Mouse (Mus musculus) neural tube, embryonic 12.5 days (tissue): ENCODE data around the gene Mutyh. TPM values are rescaled to one million over a fixed set of nuclear protein-coding genes. Genes with fewer than 3 reads are reported as not detected.

ENCODE experiments used
- polyA plus RNA-seq: library from polyadenylated mRNA; unstranded; fragments of >200 nt; fragmentation: Nextera tagmentation; extraction: Ambion mirVana; gene quantifications from 2 replicates; pipeline ENCODE4 v1.2.1, GENCODE M21; 2016

Mutyh gene
- polyA plus RNA-seq, 1 experiment from 2014 or later = 14.5 TPM

Other genes with a start within 250 kb of the Mutyh start
- 3.5 and 3.8 TPM in 2 replicates for gene Ccdc17, start 211.1 kb upstream of the Mutyh start, polyA plus RNA-seq
- gene Nasp, start 179.8 kb upstream of the Mutyh start, polyA plus RNA-seq = 172 and 173 TPM in 2 replicates
- 583 and 599 TPM in 2 replicates for gene Akr1a1, start 156.0 kb upstream of the Mutyh start, polyA plus RNA-seq
- gene Prdx1, start 122.2 kb upstream of the Mutyh start, polyA plus RNA-seq = 660 and 722 TPM in 2 replicates
- 28.0 and 30.9 TPM in 2 replicates for gene Mmachc, start 99.3 kb upstream of the Mutyh start, polyA plus RNA-seq
- gene Ccdc163, start 99.2 kb upstream of the Mutyh start, polyA plus RNA-seq = 22.0 and 23.5 TPM in 2 replicates
- 6.4 and 6.5 TPM in 2 replicates for gene Tesk2, start 86.8 kb upstream of the Mutyh start, polyA plus RNA-seq
- gene Toe1, start 83 bp upstream of the Mutyh start, polyA plus RNA-seq = 31.3 and 32.0 TPM in 2 replicates
- gene Hpdl, start 14.0 kb downstream of the Mutyh start, polyA plus RNA-seq = 1.3 and 1.6 TPM in 2 replicates
- gene Zswim5, start 69.7 kb downstream of the Mutyh start, polyA plus RNA-seq = 10.2 and 10.4 TPM in 2 replicates
- 84.7 and 93.0 TPM in 2 replicates for gene Urod, start 186.7 kb downstream of the Mutyh start, polyA plus RNA-seq
- 23.8 and 24.0 TPM in 2 replicates for gene Hectd3, start 187.6 kb downstream of the Mutyh start, polyA plus RNA-seq
- gene Eif2b3, start 211.7 kb downstream of the Mutyh start, polyA plus RNA-seq = 45.4 and 48.6 TPM in 2 replicates